Mouse (Mus musculus) left cerebral cortex, postnatal 14 days (tissue): ENCODE data around the gene Lyrm1. TPM values are rescaled to one million over a fixed set of nuclear protein-coding genes. Genes with fewer than 3 reads are reported as not detected.

Experiments used
- DNase-seq, 2 experiments: peaks; one replicate each; pipeline ENCODE4 v3.0.0; 2021 to 2022; ENCODE audit warnings: low spot score in 2 of 2, mixed read lengths in 1 of 2
- intact Hi-C: fragments of 180-260 bp; cut with DNase I; formaldehyde crosslinking; loops from one replicate; pipeline ENCODE4 v1.15.1; 2025
- long read RNA-seq, 2 experiments: library from polyadenylated mRNA; stranded (forward); transcript quantifications; one replicate each; pipeline ENCODE4 v2.0.0; 2021
- total RNA-seq, 2 experiments: library from RNA; stranded (reverse); gene quantifications; 2 replicates each; pipeline ENCODE4 v1.2.3; 2021

Gene Lyrm1
- total RNA-seq: 10 to 100 TPM in 1 of 2 experiments, 1 to 10 TPM in 1; 8.9 to 11.7 TPM
- long read RNA-seq, experiment 1, partial matches to known transcripts: 0 of 6 reads
- long read RNA-seq, experiment 1, other reads (novel, unspliced or antisense): 3 of 6 reads
- long read RNA-seq, experiment 2, partial matches to known transcripts: 1 of 7 reads
- long read RNA-seq, experiment 2, other reads (novel, unspliced or antisense): 5 of 7 reads

DNA sequence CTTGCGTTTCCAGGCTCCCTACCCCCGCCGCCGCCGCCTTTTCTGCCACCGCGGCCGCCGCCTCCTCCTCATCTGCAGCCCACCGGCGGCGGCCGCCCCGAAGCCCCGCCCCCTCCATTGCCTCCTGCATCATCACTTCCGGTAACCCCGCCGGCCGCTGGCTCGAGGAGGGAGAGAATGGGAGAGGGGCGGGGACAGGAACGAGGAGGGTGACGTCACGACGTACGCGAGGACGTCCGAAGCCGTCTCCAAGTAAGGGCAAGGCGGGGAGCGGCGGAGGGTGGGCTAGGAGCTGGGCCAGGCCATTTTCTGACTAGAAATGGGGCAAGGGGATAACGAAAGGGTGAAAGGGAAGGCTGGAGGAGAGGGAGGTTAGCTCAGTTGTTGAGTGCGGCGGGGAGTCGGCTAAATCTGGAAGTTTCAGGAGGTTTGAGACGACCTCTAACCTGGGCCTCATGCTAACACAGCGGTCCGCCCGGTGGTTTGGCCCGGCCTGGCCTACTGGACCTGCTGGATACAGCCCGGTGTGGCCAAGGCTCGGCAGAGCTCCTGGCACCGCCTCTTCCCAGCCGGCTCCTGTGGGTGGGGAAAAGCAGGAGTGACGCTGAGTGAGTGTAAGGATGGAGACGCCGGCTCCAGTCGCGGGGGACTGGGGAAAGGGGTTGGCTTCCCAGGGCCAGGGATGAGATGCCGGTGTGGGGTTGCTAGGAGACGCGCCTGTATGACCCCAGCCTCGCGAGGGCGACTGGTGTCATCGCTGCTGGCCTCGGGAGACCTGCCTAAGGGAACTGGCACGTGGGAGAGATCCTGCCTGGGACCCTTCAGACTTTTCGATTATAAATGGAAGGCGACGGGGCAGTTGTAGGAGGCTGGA lies at the start of gene Lyrm1, which contains the start of gene Dcun1d3:
Gene Lyrm1, plus strand, starts transcription at position 223 of the 874 bp plus-strand sequence.
Gene Dcun1d3, minus strand, starts transcription at position 660 of the 874 bp plus-strand sequence.
- peak; percentile 98 for DNase-seq
- intact Hi-C loops: no loop called here

DNA sequence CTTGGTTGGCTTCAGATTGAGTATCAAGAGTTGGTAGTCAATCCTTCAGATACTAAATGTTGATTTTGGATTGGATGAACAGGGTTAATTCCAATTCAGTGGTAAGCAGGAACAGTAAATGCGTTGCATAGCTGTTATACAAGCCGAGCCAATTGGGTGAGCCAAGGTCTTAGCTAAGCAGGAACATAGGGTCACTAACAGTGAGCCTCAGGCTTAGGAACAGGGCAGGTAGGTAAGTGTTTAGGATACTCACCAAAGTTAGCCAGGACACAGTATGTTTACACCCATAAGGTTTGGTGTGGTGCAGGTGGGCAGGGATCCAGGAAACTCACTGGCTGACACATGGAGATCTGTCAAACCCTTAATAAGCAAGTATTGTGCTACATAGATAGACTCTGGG lies 48.3 kb upstream of the Lyrm1 start:
- intact Hi-C loops: loop anchor here (5.0 kb wide), 1 partner anchor 355 kb away; the partner anchor contains the start of genes Abca14 and Crym
- no peak for DNase-seq

DNA sequence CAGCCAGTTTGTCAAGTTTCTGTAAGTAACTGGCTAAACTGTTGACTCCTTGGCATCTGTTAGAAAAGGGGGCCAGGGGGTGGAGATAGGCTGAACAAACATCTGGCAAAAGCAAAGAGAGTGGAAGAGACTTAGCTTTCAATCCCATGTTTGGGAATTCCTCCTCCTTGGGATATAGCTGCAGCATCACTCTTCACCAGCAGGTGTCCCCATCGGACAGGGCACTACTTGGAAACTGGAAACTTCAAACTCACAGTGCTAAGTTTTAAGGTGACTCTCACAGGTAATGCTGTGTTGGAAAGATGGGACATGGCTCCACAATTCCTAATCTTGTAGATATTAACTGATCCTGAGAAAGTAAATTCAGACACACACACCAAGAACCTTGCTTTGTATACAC lies 46.6 kb upstream of the Lyrm1 start:
- DNase-seq: peak; percentile 63 to 83
- intact Hi-C loops: loop anchor here (5.0 kb wide), 1 partner anchor 353 kb away; the partner anchor contains the start of genes Abca14 and Crym

DNA sequence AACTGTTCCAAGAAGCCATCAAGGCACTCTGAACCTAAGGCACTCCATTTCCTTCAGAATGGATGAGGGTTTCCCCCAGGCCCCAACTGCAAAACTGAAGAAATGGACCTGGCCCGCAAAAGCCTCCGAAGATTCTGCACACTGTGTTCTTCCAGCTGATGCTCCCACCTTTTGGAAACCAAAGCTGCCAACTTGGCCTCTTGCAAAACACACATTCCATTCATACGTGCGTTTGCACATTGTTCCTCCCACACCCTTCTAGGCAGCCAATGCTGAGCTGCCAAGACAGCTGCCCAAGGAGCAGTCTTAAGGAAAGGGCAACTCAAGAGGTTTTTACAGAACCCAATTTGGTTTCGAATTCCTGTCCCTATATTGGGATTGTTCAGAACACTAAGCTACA lies 44.9 kb upstream of the Lyrm1 start:
- intact Hi-C loops: loop anchor here (5.0 to 10.0 kb wide), 2 partner anchors 204 to 477 kb away; partner anchors contain the start of gene Abca15
- no peak for DNase-seq

DNA sequence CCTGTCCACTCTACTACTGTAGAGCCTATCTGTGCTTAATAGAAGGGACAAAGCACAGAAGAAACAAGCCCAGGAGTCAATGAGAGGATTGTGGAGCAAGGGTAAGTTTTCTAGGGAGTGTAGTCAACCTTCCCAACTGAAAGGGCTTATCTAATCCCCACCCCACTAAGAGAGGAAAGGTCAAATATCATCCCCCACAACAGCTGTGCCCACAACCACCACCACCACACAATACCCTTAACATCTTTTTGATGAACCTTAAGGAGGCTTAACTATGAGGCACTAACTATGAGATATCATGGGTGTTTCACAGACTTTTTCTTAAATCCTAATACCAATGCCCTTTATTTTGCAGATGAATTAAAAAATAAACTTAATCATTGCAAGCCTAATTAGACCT lies 43.2 kb upstream of the Lyrm1 start:
- intact Hi-C loops: loop anchor here (5.0 to 10.0 kb wide), 2 partner anchors 202 to 475 kb away; partner anchors contain the start of gene Abca15

DNA sequence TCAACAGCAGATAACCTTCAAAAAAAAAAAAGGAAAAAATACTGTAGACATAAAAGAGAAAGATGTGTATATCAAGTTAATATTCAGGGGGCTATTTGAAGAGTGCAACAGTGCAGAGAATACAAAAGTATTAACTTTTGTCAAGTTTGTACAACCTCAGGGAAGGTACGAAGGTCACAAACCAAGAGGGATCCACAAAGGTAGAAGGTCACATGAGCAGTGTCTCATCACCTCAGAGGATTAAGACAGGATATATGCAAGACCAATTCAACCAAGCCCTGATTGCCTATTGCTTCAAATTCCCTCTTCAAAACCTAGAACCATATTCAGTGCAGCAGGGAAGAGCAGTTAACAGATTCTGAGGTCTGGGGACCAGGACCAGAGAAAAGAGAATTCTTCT lies 42.5 kb upstream of the Lyrm1 start:
- no peak for DNase-seq
- intact Hi-C loops: loop anchor here (5.0 to 10.0 kb wide), 2 partner anchors 202 to 474 kb away; partner anchors contain the start of gene Abca15

More for the DNA sequence above, 43.2 kb upstream of the Lyrm1 start:
- DNase-seq: no peak

DNA sequence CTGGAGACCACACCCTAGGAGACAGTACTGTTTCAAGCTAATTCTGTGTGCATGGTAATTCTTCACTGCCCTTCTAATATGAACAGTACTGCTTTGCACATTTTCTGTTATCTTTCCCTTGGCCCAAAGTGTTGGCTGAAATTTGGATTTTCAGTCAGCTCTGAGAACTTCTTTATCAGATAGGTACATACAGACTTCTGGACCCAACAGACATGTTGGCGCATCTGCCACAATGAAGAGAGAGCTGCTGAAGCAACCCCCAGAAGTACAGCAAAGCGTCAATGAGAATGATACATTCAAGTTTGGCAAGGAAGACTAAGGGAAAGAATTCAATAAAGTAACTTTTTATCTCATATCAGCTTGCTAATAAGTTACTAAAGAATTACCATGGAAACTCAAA lies 41.3 kb upstream of the Lyrm1 start:
- DNase-seq: no peak
- intact Hi-C loops: loop anchor here (5.0 to 10.0 kb wide), 2 partner anchors 200 to 473 kb away; partner anchors contain the start of gene Abca15

DNA sequence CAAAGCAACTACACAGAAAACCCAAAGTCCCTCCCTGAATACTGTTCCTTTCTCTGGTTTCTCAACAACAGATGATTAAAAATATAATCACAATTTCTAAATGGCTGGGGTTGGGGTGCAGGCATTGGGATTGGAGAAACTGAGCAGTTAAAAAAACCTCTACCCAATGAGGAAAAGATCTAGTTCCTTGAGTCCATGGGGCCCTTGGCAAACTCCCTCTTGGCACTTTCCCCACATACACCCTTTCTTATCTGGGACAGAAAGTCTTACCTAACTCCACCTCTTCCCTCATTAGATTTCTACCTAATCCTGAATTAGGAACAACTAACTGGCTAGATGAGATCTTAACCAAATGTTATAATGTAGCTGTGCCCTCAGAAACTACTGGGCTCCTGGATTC lies 40.6 kb upstream of the Lyrm1 start:
- no peak for DNase-seq
- intact Hi-C loops: loop anchor here (5.0 to 10.0 kb wide), 2 partner anchors 200 to 242 kb away; partner anchors contain the start of gene Dnah3

DNA sequence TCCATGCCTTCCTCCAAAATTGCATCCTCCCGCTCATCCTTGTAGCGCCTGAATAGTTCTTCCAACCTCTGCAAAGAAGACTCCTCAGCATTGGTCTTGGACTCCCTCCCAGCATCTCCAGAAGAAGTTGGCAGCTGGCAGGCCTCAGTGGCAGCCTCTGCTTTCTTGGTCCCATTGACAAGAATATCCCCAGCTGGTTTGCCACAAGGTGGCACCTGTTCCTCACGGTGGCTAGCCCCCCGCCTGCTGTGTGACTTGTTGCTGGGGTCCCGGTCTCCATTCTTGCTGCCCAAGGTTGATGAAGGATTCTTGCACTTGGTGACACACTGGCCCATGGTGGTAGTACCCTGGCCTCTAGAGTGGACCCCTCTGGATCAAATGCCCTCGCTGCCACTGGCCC lies 36.2 kb upstream of the Lyrm1 start:
- peak in 1 of 2 experiments; percentile 7 for DNase-seq
- intact Hi-C loops: loop anchor here (5.0 to 10.0 kb wide), 2 partner anchors 195 to 238 kb away; partner anchors contain the start of gene Dnah3

DNA sequence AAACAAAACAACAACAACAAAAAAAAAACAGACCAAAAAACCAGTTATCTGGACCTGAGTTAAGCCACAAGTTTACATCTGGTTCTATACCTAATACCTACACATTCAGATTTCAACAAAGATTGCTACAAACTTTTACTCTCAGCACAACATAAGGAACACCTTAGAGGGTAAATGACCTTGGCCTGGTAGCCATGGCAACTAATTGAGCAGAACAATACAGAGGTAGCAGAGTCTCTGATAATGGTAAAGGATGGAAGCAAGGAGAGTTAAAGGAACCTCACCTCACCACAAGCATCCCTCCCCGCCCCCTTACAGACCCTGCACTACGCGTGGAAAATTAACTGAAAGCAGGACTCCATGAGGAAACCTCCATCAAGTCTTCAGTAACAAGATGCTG lies 35.5 kb upstream of the Lyrm1 start:
- no peak for DNase-seq
- intact Hi-C loops: no loop called here

DNA sequence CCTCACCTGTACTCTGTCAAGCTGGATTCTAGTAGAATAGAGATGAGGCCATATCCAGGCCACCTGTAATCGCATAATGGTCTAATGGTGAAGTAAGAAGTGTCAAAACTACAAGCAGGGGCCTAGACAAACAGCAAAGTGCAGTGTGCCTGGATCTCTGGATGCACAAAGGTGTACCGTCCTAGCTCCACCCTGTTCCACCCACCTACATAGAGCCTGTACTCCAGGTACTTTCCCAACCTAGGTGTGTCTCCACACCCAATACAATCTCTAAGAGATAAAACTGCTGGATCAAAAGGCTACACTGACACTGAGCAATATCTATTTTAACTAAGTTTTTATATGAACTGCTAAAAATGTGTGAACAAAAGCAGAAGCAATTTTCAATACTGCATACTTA lies 35.1 kb upstream of the Lyrm1 start:
- no peak for DNase-seq
- intact Hi-C loops: no loop called here

DNA sequence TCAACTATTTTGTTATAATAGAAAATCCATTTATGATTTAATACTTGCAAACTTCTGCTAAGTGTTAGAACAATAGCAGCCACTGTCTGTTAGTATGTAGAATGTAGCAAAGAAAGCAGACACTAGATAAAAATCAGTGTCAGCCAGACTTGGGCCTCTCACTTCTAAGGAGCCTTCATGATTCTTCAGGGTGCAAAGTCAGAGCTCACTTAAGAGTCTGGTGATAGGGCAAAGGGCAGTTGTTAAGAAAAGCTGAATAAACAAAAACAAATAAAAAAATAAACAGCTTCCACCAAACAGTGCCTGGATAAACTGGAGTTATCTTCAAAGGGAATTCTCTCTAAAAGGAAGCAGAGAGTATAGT lies 34.7 kb upstream of the Lyrm1 start:
- intact Hi-C loops: no loop called here
- no peak for DNase-seq

DNA sequence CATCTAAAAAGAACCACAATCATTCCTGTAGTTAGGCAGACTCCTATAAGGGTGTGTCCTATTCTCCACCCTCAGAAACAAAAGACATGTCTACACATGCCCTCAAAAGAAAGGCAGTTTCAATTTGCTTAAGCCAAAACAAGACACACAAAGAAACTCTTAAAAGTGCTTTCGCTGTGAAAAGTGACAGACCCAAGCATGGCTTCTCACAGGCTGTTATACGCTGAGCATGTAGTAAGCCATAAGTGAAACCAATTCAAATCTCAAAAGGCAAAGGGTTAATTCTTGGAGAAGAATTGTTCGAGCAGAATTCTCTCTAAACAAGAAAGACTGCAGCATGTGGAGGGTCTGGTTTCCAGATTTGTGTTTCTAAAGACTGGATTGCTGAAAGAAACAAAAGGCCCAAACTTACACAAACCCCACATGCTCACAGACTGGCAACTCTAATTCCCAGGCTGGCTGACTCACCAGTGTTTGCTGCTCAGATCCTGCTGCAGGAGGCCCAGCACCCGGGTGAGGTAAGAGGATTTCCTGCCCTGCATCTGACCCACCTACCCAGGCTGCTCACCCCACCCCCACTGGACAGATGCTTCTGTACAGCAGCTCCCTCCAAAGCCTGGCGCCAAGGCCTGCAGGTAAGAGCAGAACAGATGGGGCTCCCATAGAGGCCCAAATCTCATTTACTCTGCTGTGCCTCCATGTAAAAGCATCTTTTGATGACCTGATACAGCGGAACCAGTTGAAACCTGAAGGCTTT lies 34.1 kb upstream of the Lyrm1 start:
- intact Hi-C loops: no loop called here
- peak; percentile 18 to 23 for DNase-seq

DNA sequence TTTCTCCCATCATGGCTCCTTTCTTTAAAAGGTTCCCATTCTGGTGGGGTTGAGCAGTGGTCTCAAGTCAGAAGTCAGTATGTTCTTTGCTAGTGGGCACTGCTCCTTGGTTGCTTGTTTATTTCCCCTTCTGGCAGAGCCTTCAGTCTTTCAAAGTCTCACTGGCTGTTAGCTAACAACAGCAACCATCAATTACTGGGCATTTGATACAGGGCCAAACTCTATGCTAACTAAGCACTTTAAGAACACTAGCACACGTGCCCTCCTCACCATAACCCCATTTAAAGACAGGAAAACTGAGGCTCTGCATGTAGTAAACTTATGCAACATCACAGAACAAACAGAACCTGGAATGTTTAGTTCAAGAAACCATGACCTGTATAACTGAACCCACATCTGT lies 33.5 kb upstream of the Lyrm1 start:
- intact Hi-C loops: no loop called here
- no peak for DNase-seq

DNA sequence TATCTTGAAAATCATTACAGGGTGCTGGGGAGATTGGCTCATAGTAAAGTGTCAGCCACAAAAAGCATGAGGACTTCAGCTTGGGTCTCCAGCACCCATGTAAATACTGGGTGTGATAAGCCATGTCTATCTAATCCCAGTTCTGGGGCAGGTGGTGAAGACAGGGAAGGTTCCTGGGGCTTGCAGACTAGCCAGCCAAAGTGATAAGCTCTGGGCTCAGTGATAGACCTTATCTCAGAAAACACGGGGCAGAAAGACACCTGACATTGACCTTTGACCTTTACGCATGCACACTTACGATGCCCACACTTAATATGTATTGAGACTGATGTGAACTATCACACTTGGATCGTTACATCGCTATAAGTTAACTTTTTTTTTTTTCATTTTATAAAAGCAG lies 31.2 kb upstream of the Lyrm1 start:
- DNase-seq: no peak
- intact Hi-C loops: no loop called here

DNA sequence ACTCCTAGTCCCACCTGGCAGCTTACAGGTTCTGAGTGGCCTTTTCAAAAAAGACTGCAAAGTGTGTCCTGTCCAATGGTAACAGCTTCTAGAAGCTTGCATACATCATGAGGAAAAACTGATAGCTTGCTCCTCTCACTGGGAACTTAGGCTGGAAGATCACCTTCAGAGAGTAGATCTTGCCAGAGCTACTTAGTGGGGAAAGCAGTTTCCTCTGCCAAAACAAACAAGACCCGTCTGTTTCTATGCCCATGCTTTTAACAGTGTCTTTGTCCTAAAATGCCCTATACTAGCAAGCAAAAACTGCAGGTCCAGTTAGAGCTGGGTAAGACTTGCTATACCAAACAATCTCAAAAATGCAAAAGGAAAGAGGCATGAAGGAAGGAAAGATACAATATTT lies 29.5 kb upstream of the Lyrm1 start:
- DNase-seq: no peak
- intact Hi-C loops: no loop called here

DNA sequence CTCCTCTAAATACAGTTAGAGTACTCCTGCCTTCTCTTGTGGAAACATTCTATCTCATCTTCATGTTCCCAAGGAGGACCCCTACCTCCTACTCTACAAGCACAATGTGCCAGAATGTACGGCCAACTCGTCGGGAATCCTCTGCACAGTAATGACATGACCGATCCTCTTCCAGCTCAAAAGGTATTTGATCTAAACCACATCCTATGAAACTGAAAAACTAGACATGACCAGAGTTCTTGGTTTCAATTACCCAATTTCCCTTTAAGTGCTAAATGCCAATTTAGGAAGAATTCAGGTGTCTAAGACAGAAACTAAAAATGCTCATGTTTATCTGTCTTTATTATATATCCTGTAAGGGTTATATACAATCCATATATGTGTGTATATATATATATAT lies 23.5 kb upstream of the Lyrm1 start:
- intact Hi-C loops: no loop called here

DNA sequence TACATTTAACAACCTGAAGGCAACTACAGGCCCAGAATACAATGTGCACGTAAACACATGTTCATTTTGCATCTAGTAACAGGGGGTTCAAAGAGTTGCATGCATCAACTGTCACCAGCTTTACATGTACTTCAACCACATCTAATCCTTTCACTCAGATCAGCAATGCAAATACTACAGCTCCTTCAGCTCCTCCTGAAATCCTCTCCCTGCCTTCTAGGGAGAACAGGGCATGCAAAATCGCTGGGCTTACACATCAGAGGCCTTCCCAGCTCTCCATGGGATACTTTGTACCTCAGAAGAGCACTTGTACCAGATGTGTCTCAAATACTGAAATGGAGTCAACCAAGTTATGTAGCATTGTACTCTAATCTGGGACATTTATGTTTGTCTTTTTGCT lies 22.6 kb upstream of the Lyrm1 start:
- no peak for DNase-seq
- intact Hi-C loops: no loop called here

More for the DNA sequence above, 23.5 kb upstream of the Lyrm1 start:
- no peak for DNase-seq

DNA sequence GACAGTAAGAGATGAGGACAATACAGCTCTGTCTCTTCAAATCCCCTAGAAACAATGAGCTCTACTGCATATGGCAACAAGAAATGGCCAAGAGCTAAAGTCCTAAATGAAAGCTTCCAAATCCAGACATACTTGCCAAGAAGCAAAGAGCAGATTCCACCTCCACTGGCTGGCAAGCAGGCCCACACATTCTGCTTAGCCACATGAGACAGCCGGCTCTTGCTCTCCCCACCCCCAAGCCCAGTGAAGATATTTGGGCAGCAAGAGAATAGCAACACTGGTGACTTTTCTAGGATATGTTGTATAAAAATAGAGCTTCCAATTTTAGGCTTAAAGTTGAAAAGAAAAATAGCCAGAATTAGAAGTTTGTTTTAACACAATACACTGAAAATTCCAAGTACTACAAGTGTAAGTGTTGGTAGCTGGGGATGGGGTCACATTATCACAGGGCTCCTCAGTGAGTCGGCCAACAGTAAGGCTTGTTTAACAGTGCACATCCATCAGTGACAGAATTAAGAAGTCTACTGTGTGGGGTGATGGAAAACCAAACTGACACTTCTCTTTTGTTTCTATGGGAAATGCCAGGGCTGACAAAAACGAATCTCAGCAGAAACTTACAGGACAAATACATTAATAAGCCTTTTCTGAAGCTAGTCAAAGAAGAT lies 19.8 kb upstream of the Lyrm1 start:
- peak; percentile 56 to 59 for DNase-seq
- intact Hi-C loops: no loop called here
